Mouse (Mus musculus): ENCODE results near the gene Ppil2.
A peak's percentile ranks its signal among the peaks of the same experiment; 100 is the strongest.

The Ppil2 gene

DNA sequence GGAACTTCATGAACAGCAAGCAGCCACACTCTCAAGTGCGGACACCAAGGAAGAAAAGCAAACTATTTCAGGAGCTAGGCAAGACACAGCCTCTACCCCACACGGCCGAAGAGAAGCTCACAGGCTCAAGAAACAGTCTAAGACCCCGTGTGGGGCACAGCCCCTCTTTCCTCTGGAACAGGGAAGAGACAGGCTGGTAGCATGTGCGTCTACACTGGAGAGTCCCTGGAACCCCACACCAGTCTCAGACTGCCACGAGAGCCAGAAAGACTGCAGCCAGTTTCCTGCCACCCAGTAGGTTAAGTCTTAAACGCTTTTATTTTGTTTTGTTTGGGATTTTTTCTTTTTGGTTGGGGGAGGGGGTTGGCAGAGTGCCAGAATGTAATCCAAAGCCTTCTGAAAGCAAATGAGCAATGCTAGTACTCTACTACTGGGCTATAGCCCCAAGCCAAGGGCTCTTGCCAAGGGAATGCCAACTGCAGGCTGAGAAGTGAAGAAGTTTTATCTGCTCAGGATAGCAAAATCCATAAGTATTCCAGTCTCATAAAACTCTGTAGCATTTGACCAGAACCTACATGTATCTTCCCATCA lies 8.3 kb downstream of the Ppil2 start:
- DNase-seq (ENCODE audit: low read depth, low spot score), result no peak

DNA sequence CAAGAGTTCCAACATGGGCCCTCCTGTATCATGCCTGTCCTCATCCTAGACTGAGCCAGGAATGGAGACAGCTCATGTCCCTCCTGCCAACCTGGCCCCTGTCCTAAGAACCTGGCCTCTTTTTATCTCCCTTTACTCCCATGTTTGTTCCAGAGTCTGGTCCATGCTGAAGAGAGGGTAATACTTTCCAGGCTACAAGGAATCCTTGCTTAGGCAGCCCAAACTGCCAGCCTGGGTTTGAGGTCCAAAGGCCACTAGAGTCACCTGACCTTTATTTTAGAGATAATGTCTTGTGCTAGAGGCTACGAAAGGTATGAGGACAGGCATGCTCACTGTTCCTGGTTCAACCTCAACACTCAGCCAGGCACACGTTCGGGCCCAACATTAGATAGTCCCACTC lies 14.1 kb downstream of the Ppil2 start:
- DNase-seq (ENCODE audit: low read depth, low spot score), result no peak

DNA sequence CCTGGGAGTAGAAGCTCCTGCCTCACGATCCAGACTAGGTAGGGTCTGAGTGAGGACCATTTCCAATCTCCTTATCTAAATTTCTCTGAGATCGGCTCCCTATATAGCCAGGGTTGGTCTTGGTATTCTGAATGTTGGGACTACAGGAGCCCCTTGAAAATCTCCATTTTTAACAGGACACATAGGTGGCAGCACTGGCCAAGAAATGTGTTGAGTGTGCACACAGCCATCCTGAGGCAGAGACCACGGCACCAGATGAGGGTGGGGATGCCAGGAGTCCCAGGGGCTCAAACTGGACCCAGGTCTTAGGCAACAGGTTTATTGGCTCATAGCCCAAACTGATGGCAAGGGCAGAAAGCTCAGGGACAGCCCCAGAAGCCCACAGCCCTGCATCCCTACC lies 22.7 kb downstream of the Ppil2 start:
- no peak for DNase-seq (ENCODE audit: low read depth, low spot score)

DNA sequence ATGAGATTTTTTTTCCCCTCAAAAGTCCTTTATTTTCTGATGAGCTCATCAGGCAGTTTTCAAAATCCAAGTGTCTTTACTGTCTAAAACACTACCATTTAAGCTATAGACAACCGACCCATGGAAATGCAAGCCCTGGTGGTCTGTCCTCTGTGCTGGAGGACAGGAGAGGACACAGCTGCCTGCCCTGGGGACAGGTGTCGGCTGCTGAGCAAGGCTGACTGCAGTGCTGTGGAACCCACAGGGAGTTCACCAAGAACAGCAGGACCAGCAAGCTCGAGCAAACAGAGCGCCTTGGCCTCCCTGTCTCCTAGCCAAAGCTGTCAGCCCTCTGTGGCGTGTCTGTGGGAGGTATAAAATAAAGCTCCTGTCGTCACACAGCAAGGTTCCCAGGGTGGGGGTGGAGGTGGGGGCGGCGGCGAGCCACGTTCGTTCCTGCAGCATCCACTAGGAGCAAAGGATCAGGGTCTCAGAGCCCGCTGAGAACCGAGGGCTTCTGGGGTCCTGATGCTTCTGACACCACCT lies 24.3 kb downstream of the Ppil2 start:
- no peak for DNase-seq (ENCODE audit: low read depth, low spot score)

DNA sequence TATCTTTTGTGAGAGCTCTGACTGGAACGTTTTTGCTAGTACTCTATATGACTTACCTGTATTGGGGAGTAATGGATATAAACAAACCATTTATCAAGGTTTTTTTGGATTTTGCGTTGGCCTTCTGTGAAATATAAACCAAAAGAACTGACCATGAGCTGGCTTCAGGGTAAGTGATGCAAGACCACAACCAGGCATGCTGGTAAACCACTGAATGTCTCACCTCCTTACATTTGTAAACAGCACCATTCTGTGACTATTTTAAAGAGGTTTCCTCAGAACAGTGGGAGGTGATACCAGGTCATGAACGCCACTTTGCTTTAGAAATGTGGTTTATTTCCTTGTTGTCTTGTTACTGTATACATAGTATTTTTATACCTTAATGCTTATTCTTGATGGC lies 24.8 kb downstream of the Ppil2 start:
- no peak for DNase-seq (ENCODE audit: low read depth, low spot score)

DNA sequence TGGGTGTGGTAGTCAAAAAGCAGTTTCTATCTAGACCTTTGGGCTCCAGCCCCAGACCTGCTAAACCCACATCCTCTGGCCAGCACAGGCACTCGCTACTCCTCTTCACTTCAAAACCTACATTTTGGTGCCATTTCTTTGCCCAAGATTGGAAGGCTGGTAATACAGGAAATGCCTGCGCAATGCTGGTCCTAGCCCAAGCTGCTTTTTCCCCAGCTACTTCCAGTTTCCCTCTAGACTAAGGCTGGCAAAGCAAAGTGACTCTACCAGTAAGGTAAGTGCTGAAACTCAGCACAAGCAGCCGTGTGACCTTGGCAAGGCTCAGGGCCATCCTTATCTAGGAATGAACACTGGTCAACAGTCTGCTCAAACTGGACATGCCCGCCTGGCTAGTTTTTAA lies 25.4 kb downstream of the Ppil2 start:
- DNase-seq (ENCODE audit: low read depth, low spot score), result no peak

DNA sequence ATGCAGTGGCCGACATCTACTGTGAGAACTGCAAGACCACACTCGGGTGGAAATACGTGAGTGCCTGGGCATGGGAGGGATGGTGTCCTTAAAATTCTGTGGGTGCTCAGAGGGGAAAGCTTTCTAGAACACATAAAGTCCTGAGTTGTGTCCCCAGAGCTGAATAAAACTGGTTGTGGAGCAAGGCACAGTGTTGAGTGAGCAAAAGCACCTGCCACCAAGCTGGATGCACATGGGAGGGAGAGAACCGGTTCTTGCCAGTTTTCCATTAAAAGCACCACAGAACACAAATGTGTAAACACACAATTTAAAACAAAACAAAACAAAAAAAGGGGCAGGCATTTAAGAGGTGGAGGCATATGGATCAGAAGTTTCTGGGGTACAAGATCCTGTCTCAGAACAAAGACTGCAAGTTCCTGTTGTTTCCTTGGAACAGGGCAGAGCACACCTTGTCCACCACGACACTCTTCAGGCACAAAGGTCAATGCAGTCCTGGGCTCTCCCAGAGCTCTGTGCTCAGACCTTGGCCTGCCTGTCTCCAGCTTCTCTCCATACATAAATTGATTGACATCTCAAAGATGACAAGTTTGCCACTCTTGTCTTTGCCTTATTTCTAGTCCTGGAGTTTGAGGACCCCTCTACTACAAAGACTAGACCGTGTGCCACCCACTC lies 28.8 kb downstream of the Ppil2 start:
- no peak for DNase-seq (ENCODE audit: low read depth, low spot score)

DNA sequence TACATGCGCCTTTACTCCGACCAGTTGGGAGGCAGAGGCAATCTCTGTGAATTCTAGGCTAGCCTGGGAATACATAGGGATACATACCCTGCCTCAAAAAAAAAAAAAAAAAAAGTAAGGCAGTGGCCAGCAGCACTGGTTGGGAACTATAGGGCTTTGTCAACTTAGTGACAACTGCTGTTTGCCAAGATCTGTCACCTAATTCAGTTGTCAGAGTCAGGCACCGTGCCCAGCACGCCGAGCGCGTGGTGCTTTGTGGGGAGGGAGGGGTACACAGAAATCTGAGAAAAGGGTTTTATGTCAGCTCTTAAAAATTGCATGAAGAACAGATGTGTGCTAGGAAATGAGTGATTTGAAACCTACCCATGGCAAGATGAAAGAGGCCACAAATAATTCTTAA lies 33.0 kb downstream of the Ppil2 start:
- no peak for DNase-seq (ENCODE audit: low read depth, low spot score)

DNA sequence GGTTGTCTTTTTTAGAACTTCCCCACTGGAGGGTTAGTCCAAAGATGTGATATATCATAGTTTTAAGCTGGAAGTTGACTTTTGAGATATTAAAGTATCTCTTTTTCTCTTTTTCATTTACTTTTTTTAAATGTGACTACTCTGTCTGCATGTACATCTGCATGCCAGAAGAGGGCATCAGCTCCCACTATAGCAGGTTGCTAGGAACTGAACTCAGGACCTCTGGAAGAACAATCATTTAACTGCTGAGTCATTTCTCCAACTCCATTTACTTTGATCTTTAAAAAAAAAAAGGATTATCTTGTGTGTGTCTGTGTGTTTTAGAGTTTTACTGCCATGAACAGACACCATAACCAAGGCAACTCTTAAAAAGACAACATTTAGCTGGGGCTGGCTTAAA lies 34.2 kb downstream of the Ppil2 start:
- DNase-seq (ENCODE audit: low read depth, low spot score), result no peak

DNA sequence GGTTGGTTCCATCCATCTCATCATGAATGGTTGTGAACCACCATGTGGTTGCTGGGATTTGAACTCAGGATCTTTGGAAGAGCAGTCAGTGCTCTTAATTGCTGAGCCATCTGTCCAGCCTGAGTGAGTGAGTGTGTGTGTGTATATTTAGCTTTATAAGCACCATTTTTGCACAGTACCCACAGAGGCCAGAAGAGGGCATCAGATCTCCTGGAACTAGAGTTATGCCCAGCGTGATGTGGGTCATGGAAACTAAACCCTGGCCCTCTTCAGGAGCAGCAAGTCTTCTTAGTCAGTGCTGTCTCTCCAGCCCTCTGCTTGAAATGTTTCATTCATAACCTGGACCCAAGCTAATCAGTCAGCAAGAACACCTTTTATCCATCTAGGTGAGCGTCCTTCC lies 34.8 kb downstream of the Ppil2 start:
- no peak for DNase-seq (ENCODE audit: low read depth, low spot score)

DNA sequence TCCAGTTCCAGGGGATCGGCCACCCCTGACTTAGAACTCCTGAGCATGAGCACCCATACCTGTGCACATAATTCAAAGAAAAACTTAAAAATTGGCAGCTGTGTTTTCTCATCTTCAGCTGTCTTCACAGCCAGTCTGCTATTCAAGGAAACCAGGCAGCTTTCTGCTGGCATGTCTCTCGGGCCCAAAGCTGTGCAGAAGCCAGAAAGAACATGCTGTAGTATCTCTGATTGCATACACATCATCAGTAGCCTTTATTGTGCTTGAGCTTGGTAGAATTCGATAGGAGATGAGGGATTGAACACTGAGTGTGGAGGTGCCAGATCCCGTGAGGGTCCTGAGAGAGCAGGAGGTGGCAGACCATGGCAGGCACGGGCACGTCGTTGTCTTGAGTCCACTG lies 38.1 kb downstream of the Ppil2 start:
- no peak for DNase-seq (ENCODE audit: low read depth, low spot score)

DNA sequence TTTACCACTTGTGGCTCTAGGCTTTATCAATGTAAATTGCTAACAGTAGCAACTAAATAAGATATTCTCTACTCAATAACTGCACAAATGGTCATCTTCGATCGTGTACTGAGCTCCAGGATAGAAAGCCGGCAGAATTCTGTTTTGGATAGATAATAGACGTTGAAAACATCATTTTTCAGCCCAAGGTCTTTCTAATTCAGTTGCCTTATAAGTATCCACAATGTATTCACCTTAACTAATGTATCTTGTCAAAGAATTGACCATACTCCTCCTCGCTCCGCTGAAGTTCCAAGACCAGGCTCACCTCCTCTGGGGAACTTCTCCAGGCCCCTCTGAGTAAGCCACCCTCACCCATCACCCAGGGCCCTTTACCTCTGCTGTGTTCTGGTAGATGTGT lies 40.3 kb downstream of the Ppil2 start:
- DNase-seq (ENCODE audit: low read depth, low spot score), result no peak

DNA sequence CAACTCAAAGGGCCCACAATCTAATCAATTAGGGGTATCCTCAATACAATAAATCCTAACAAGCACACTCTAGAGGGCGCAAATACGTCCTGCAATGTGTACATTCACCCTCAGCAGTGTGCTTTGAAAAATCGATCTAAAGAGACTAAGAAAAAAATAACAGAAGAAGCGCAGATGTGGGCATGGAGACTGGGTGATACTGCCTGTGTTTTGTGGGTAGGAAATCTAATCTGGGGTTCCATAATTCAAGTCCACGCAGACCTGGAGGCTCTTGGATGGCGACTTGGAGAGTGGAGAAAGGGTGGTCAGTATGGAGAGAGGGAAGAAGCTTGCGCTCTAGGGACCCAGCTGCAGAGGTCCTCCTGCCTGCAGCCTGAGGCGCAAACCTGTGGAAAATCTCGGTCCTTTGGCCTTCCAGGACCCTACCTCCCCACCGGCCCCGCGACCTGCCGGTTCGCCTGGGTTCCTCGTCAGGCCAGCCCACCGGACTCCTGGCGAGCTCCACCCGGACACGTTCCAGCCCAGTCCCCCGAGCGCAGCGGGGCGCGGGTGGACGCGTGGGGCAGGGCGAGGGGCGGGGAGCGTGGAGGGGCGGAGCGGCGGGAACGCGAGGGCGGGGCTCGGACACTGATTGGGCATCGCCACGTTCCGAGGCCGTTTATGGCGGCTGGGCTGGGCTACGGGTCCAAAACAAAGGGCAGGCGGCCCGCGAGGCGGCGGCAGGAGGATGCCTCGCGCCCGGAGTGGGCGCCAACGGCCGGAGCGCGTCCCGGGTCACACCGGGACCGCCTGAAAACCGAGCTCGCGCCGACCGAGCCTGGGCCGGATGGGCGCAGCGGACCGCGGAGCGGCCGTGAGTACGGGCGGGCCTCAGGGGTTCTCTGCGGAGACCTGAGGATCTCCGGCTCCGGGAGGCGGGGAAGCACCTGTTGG lies 41.3 kb downstream of the Ppil2 start, which contains the start of gene Ypel1:
Ypel1 (plus strand) TSS at position 186 of the 933 bp plus-strand sequence.
- DNase-seq (ENCODE audit: low read depth, low spot score), result peak; percentile 32

DNA sequence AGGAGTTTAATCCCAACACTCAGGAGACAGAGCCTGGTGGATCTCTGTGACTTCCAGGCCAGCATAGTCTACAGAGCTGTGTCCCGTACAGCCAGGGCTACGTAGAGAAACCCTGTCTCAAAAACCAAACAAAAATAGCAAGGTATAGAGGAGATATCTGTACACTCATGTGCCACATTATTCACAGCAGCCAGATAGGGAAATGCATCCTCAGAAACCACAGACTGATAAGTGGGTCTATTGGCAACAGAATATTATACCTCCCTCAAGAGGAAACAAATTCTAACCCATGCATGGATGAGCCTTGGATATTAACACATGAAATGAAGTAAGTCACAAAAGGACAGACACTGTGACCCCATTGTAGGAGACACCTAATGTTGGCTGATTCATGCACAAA lies 43.5 kb downstream of the Ppil2 start:
- no peak for DNase-seq (ENCODE audit: low read depth, low spot score)

DNA sequence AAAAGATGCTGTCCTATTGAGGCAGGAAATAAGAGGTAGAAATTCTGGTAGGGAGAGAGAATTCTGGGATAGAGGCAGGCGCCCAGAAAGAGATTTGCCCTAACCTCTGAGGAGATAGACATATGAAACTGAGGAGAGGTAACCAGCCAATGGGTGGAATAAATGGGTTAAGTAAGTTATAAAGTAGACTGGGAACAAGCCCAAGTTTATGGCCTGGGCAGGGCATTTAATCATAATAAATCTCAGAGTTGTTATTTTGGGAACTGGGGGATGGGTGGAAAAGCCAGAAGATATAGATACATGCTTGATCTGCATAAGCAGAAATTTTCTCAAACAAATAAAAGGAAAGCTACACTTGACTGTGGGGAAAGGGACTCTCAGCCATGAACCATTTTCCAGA lies 48.7 kb downstream of the Ppil2 start:
- DNase-seq (ENCODE audit: low read depth, low spot score), result no peak

DNA sequence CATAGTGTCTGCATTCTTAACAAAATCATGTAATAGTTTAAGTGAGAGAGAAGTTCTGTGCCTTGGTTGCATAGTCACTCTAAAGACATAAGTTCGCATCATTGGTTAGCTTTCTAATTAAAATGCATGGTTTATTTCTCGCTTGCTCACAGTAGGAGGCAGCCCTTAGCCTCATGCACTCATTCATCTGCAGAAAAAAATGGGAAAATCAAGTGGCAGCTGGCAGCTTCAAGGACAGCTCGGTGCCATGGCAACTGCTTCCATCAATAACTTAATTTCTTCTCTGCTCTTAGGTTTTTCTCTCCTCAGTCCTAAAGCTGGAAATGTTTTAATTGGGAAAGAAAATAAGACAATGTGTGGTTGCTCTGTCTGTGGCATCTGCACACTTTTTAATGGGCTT lies 55.5 kb downstream of the Ppil2 start:
- no peak for DNase-seq (ENCODE audit: low read depth, low spot score)

DNA sequence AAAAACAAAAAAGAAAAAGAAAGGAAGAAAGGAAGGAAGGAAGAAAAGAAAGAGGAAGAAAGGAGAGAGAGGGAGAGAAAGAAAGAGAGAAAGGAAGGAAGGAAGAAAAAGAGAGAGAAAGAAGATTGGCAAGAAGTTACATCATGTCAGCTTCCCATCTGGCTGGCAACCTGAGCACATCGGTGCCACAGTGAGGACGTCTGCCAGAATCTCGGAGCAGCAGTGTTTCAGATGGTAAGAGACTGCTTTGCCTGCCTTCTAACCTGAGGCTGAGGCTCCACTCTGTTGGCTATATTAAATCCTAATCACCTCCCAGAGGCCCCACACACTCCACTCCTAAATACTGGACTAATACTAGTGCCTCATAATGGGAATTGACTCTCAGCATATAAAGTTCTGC lies 57.2 kb downstream of the Ppil2 start:
- no peak for DNase-seq (ENCODE audit: low read depth, low spot score)

DNA sequence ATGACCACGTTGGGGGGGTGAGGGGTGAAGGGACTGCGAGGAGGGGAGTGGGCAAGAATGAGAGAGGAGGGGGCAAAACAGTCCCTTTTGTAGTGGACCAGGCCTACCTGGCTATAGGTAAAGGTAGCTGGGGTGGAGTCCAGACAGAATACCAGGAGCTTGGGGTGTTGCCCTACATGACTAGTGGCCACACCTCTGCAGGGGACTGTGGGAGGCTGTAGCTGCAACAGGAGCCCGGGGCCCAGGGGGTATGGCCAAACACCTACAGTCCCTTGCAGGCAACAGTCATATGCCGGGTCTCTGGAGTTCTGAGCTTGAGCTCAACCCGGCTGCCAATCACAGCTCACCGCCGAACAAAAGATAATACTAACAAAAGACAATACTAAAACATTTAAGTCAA lies 59.0 kb downstream of the Ppil2 start:
- DNase-seq (ENCODE audit: low read depth, low spot score), result no peak

DNA sequence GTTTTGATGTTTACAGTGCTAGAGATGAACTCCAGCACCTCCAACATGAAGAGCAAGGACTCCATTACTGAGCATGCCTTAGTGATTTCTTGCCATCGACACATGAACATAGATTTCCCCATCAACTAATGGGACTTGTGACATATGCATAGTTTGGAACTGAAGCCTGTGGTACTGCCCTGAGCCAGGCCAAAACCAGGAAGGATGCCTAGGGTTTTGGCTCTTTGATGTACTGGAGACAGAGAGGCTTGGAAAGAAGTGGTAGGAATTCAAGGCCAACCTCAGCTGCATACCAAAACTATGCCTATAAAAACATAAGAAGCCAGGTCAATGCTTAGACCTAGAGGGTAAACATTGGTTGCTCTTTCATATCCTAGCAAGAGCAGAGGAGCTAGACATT lies 61.2 kb downstream of the Ppil2 start:
- no peak for DNase-seq (ENCODE audit: low read depth, low spot score)

DNA sequence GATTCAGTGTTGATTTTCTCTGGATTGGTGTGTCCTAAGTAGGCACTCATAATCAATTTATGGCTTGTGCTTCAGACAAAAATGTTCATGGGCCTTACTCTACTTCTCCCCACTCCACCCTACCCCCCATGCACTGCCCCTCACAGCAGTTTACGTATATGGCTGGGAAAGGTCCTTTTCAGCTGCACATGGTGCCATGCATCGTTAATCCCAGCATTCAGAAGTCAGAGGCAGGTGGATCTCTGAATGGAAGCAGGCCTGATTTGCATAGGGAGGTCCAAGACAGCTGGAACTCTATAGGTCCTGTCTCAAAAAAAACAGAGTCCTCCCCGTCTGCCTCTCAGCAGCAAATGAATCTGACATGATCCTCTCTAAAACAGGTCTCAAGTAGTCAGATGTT lies 65.8 kb downstream of the Ppil2 start:
- DNase-seq (ENCODE audit: low read depth, low spot score), result no peak

DNA sequence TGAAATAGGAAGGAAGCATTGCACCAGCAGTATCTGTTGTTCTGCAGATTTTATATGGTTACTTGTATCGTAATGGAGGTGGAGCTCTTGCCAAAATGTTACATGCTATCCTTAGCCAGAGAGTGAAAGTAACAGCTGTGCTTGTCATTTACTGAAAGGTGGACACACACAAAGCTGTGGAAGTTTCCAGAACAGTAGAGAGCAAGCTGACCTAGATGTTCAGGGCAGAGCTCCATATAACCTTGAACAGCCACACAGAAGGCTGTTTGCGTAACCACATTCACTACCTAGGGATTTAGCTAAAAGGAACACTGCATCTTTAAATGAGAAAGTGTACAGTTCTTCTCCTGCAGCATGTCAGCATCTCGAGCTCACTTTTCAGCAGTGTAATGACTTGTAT lies 66.7 kb downstream of the Ppil2 start:
- peak; percentile 78 for DNase-seq (ENCODE audit: low read depth, low spot score)

DNA sequence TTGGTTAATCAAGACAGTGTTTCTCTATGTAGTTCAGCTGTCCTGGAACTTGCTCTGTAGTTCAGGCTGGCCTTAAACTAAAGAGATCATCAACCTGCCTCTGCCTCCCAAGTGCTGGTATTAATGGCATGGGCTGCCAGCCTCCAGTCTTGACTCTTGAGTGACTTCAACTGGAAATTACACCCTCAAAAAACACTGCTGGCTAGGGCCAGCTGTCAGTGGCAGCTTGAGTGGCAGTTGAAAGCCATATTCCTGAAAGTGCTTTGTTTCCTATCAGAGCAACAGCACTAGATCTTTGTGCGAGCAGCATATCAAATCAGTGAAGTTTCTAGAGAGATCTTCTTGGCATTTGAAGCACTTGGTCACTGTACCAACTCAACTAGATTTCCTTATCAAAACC lies 69.6 kb downstream of the Ppil2 start:
- DNase-seq (ENCODE audit: low read depth, low spot score), result no peak

DNA sequence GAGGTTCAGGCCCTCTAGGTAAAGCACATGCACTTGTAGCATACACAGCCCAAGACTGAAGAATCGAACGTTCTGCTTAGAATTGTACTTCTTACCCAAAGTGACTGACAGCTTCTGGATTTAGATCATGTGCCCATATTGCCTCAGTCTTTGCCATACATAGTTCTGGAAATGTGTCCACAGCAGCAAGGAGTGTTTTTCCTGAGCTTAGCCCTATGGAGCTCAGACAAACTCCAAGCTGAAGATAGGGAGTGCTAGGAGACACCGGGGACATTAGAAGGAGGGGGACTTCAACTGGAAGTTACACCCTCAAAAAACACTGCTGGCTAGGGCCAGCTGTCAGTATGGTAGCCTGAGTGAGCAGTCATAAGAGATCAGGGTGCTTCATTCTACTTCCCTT lies 70.3 kb downstream of the Ppil2 start:
- DNase-seq (ENCODE audit: low read depth, low spot score), result no peak

Measured in skeletal muscle tissue, adult 2 months (tissue).